Mouse (Mus musculus) T-helper 2 cell (primary cell): Measurements from ENCODE around the gene Slc37a1.

Experiments used
- in situ Hi-C: fragments of 300-600 bp; cut with MboI, MseI; formaldehyde crosslinking; loops from one replicate; pipeline ENCODE4 v1.15.1; 2025; ENCODE audit warnings: high pct_unique_total_duplicates

Gene Slc37a1

DNA sequence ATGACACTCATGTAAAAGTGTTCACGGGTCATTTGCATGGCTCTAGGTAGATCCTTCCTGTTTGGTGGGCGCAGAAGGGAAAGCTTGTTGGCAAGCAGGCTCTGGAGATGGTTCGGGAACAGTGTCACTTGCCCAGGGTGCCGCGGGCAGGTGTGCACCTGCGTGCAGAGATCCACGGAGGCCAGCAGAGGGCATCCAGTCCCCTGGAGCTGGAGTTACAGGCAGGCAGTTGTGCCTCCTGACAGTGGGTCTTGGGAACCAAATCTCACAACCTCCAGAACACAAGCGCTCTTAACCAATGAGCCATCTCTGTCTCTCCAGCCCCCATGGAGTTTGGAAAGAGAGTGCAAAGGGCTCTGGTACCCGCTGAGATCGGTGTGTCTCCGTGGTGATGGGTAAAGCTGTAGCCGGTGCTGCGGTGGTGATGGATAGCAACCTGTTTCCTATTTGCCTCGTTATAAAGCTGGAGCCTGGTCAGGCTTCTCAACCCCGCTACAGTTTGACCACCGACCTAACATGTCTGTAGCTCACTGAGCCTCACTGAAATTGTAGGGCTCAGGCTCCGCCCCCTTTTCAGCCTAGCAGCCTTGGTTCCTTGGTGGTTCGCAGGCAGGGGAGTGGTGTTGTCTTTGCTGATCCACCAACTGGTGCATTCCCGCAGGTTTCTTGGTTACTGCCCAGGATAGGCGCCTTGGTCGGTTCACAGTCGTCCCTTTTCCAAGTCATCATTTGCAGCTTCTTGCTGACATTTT lies 31.1 kb downstream of the Slc37a1 start:
- in situ Hi-C loops = no loop called here

DNA sequence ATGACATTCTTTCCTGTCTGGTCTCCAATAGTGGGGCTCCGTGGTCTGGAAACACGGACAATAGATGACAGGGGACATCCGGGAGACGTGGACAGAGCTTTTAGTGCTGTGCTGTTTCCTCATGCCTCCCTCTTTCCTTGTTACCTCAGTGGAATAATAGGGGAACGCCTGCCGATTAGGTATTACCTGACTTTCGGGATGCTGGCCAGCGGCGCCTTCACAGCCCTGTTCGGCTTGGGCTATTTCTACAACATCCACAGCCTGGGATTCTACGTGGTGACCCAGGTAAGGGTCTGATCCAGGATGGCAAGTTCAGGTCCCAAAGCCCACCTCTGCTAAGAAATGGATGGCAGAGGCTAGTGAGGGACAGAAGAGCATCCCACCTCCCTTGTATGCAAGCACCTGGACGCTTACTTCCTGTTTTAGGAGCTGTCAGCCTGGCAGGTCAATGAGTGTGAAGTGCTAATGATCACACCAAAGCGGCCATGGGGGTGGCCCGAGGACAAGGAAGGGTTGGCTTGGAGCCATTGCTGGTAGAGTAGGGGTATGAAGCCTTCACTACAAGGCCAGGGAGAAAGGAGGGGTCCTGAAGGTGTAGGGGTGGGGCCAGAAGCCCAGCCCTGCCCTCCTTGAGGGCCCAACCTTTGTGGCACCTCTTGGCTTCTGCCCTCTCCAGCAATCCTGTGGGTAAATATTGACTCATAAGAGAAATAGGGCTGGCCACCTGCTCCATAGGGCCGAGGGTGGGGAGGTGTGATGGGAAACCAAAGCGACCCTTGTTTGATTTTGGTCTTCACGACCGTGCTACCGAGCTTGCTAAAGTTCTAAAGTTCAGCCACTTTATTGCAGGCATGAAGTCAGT lies 32.5 kb downstream of the Slc37a1 start:
- in situ Hi-C loops = no loop called here

DNA sequence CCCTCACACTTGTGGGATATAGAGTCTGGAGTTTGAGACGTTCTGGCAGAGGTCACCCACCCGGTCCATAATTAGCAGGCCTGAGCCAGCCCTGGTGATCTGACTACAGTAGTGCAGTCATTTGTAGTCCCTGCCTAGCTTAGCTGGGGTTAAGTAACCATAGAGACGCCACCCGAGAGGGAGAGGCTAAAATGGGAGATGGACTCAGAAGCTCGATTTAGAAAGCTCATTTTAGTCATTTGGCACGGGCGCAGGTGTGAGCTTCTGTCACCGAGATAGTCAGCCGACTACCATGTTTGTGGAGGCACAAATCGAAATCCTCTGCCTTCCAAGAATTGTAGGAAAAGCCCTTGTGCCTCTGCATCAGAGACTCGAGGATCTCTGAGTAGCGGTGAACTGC lies 34.8 kb downstream of the Slc37a1 start:
- in situ Hi-C loops = no loop called here

DNA sequence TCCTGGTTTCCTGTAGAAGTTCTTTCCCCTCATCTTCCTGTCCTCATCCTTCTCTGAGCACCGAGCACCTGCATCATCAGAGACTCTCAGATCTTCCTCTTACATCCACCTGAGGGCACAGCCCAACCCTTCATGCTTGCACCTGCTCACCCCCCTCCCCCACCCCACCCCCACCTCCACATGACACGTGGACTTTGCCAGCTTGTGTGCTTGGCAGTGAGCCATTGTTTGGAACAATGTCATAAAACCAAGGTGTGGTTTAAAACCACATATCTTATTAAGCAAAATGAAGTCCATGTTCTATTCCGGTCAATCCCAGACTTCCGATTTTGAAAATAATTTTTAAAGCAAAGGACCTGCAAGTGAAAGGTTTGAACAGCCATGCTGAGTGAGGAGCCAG lies 35.9 kb downstream of the Slc37a1 start:
- in situ Hi-C loops = no loop called here

DNA sequence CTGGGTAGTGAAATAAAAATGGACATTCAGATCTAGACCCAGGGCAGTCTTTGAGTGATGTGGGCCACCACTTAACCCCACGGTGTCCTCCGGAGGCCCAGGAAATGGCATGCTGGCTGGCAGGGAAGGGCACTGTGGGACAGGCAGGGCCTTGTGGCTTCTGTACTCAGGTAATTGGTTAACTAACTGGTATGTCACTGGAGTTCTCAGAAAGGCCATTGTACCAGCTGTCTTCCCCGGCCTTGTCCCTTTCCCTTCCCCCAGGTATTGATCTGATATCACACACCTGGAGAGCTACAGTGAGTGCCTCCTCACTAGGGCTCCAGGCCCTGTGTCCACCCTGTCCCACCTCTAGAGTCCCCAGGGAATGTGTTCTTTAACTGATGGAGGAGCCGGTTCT lies 36.8 kb downstream of the Slc37a1 start:
- in situ Hi-C loops = no loop called here

DNA sequence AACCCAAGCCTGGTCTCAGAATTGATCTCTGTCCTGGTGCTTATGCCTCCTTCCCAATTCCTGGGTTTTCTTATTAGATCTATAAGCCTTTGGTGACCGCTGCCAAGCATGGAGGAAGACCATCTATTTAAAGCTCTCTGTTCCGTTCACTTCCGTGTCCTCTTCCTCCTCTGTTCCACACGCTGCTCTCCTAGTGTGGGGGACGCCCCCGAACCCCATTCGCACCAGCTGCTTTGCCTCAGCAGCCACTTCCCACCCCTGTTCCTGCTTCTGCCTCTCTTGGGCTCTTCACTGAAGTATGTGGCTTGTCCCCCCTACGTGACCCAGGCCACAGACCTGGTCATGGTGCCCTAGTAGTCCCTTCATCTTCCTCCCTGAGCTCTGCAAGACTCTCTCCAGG lies 37.6 kb downstream of the Slc37a1 start:
- in situ Hi-C loops = no loop called here

DNA sequence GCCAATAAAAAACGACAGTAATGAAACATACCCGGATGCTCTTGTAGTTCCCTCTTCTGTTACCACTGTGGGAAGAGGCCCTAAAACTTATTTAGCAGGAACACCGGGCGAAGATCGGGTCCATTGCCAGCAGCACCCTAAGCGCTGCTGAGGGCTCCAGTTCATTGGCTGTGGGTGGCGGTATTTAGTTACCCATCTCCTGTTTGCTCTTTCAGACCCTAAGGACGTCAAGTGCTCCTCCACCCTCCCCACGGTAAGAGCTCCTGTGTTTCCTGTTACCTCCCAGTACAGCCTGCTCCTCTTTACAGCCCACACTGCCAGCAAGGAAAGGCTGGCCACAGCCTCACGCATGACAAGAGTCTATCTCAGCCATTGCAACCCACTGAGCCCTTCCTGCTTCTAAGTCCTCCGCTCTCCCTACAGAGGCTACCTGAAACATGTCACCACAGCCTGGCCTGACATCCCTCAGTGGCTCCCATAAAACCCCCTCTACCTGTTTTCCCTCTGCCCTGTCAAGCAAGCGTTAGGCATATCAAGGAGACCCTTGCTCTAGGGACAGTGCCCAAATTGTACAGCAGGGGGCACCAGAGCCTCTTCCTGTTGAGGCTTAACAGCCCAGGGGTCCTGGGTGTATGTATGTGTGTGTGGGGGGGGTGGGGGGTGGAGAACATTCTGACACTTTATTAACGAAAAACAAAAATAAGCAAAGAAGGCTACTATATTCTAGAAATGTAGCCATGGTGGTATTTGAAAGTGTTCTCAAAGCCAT lies 39.0 kb downstream of the Slc37a1 start:
- in situ Hi-C loops = no loop called here

DNA sequence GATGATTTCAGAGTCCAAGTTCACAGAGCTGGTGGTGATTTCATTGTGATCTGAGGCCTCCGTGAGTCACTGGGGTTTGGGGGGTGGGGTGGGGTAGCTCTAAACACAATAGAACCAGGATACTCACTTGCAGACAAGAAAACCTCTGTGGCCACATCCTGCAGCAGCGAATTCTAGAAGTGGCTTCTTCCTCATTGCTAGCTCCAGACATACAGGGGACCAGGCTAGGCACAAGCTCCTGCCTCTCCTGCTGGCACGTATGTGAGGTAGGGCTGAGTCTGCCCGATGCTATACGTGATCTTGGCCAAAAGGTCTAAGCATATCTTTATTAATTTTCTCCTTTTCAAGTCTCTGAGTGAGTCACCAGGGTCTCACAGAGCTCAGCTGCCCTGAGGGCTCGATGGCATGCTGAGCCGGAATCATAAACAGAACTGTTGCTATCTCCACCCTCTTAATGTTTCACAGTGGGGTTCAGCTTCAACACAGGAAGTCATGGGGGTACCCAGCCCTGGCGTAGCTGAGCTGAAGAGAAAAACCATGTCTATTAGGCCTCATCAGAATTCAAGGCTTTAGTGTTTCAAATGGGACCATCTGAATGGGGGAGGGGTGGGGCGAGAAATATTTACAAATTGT lies 39.7 kb downstream of the Slc37a1 start:
- in situ Hi-C loops = no loop called here

DNA sequence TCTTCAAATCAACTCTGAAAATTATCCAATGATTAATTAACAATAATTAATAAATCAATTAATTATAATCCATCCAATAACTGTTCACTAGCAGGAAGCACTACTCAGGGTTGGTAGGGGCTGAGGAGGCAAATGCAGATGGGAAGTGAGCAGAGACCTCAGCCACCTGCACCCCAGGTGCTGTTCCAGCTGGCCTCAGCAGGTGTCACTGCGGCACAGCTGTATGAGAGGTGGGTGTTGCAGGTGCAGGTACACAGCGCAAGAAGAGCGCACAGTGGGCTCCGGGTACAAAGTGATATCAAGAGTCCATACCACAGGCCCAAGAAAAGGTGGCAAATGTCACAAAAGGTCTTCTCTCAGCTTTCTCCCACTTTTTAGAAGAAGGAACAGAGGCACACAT lies 41.9 kb downstream of the Slc37a1 start:
- in situ Hi-C loops = no loop called here

DNA sequence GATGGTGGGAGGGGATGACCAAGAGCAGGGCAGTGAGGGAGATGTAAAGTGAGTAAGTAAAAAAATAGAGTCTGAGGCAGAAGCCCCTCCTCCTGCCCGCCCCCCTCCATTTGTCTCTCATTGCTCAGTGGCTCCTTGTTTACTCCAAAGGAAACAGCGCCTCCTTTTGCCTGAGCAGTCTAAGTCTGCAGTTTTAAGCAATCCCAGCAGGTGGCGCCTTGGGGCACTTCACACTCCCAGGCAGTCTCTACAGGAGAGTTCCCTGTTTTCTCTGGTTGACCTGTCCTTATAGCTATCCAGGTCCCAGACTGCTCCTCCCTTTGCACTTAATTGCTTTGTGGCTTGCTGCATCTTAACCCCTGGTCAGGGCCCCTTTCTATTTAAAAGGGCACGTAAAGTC lies 44.0 kb downstream of the Slc37a1 start:
- in situ Hi-C loops = no loop called here

DNA sequence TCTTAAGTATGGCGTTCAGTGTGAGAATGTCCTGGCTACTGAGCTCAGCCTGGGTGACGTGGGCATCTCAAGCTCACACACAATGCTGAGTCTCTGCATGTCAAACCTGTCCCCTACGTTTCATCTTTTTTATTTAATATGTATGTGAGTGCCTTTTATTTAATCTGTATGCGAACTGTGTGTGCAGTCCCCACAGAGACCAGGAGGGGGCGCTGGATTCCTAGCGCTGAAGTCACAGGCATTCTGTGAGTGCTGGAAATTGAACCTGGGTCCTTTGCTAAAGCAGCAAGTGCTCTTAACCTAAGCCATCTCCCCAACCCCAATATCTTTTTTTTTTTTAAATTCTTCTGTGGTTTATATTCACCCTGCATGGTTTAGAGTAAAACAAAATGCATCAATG lies 44.7 kb downstream of the Slc37a1 start:
- in situ Hi-C loops = no loop called here

DNA sequence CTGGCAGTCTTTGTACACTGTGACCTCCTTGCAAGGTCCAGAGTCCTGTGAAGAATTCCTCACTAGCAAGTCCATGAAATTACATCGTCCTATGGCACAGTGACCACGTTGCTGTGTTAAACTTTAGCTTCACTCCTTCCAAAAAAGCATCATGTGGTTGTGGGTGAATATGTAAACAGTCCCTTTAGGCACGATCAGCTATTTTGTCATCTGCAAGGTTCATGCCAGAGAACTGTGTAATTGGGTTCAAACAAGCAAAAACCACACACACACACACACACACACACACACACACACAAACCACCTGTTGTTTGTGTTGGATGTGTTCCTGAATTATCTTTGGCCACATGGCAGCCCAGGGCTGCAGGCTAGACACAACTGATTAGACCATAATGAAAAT lies 45.3 kb downstream of the Slc37a1 start:
- in situ Hi-C loops = no loop called here

DNA sequence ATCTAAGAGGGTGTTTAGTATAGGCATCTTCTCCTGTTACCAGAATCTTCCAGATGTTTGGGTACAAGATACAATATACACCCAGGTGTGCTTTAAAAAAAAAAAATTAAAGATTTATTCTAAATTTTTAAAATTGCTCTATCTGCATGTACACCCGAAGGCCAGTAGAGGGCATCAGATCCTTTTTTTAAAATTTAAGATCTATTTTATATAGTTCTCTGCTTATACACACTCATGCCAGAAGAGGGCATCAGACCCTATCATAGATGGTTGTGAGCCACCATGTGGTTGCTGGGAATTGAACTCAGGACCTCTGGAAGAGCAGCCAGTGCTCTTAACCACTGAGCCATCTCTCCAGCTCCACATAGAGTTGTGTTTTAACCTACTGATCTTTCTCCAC lies 45.7 kb downstream of the Slc37a1 start:
- in situ Hi-C loops = no loop called here

DNA sequence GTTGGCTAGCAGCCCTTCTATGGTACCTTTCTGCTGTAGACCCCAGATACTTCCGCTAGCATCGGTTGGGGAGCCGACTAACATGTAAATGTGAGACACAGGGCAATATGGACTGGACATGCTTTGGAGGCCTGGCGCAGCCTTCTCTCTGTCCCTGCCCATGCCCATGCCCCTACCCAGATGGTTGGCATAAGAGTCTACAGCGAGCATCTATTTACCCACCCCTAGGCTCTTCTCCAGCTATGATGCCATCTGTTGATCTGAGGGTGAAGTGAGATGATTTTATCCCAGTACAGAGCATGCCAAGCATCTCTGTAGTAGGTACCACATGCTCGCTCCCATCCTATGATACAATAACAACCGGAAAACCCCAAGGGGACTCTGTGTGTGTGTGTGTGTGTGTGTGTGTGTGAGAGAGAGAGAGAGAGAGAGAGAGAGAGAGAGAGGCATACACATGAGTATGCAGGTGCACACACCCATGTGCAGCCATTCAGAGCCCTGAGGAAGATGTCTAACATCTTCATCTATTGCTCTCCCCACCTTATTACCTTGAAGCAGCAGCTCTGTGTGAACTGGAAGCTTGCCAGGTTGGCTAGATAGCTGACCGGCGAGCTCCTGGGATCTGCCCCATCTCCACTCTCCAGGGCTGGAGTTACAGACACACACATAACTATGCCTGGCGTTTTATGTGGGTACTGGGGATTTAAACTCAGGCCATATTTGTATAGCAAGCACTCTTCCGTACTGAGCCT lies 48.1 kb downstream of the Slc37a1 start:
- in situ Hi-C loops = no loop called here

DNA sequence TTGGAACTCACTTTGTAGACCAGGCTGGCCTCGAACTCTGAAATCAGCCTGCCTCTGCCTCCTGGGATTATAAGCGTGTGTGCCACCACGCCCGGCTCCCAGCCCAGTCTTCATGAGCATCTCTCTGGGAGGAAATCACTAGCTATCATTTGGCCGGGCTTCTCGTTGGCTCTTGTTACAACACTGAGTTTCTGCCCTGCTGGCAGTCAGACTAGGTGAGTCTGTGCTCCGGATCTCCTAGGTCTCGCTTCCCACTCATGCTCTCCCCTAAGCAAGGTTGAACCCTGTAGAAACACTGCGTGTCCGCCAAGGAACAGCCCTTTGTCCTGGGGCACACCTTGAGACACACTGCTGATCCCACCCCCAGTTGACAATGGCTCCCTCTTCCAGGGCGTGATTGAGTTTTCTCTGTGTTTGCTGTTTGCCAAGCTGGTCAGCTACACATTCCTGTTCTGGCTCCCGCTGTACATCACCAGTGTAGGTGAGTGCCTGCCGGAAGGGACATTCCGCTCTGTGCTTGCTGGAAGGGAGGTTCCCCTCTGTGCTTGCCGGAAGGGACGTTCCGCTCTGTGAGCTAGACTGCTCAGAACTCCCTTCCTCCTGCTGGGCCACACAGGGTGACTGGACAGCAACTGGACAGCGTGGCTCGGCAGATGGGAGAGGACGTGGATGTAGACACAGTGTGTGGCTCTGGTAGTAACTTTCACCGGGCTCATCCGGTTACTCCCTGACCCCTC lies 48.9 kb downstream of the Slc37a1 start:
- in situ Hi-C loops = no loop called here

DNA sequence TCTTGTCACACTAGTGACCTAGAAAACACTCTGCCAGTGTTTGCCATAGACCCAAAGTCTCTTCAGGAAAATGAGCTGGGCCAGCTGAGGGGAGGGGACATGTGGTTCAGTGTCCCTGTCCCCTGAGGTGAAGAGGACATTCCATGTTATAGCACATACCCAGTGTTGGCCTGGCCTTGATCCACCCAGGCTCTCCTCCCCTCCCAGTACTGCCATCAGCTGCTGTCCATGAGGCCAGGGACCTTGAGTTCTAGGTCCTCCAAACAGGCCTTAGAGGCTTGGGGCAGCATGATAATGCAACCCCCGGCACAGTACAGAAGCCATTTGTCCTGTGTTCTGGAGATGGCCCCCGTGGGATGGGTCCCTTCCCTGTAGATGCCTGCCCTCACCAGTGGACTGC lies 53.2 kb downstream of the Slc37a1 start:
- in situ Hi-C loops = no loop called here

DNA sequence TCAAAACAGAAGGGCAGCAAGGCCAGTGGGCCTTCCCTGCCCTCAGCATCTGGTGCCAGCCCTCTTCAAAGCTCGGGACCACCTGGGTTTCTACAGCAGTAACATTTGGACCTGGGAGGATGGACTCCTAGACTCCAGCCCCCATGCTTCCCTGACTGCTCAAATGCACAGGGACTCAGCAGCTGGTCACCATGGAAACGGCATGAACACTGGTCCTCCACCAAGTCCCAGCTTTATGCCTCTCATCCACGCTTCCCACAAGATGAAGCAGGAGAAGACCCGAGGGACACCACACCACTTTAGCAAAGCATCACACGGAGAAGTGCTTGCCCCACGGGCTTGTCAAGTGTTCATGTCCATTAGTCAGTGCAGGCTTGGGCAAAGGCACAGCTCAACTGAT lies 55.6 kb downstream of the Slc37a1 start:
- in situ Hi-C loops = no loop called here

DNA sequence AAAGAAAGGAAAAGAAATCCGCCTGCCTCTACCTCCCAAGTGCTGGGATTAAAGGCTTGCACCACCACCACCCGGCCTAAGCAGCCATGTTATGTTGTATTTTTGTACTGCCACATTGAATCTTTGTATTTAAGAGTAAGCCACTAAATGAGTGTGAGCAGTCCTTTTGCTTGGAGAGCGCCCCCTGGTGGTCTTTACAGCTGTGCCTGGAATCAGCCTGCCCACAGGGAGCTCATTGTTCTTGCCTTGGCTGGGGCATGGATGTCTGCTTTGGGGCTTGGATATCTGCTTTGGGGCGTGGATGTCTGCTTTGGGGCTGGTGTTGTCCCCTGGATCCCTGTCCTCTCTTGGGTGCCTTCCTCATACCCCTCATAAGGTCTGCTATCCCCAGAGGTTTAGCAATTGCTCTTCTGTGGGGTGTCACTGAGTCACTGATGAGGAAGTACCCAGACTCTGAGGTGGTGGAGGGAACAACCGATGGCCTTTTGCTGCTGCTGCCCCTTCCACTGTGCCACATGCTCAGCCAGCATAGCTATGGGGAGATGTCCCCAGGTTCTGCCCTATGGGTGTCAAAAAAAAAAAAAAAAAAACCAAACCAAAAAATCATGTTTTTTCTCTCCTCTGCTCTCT lies 57.7 kb downstream of the Slc37a1 start:
- in situ Hi-C loops = no loop called here

DNA sequence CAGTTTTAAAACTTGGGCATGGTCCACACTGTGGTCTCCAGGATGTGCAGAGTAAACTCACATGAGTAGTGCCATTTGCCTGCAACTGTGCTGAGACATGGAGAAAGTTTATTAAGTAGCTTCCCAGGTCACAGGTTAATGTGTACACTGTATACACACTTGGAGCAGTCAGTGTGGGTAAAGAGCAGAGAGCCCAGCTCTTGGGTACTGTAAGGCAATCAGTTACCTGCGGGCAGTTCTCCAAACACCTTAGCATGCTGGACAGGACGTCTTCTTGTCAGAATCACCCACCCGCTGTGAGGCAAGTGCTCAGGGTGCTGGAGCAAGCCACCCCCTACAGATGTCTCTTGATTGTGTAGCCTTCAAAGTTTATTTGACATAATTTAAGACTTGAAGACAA lies 58.2 kb downstream of the Slc37a1 start:
- in situ Hi-C loops = no loop called here

DNA sequence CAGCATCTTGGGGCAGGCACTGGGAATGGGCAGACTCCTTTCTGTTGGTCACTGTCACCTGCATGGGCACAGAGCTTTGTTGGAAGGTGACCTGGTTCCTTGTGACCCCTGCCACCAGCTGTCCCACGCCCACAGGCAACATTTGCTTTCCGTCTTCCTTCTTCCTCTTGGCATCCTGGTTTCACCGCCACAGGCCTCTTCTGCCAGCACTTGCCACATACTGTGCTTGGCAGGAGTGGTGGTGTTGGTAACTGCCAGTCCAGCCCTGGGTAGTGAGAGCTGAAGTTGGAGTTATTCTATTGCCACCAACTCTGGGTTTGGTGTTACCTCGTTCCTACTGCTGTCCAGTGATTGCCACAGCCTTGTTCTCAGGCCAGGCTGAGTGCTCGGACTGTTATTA lies 61.5 kb downstream of the Slc37a1 start:
- in situ Hi-C loops = no loop called here
